Mouse (Mus musculus): ENCODE measurements around the gene Phf11d. TPM values are rescaled to one million over a fixed set of nuclear protein-coding genes. Genes with fewer than 3 reads are reported as not detected.
A peak's percentile ranks its signal among the peaks of the same experiment; 100 is the strongest.
"Not testable (repeated sequence)": the region's sequence is repeated elsewhere in the genome, so short reads cannot be mapped to it uniquely, and the experiment has no call there.

The Phf11d gene
- polyA plus RNA-seq, 1 experiment from 2014 or later: 0.91 TPM

DNA sequence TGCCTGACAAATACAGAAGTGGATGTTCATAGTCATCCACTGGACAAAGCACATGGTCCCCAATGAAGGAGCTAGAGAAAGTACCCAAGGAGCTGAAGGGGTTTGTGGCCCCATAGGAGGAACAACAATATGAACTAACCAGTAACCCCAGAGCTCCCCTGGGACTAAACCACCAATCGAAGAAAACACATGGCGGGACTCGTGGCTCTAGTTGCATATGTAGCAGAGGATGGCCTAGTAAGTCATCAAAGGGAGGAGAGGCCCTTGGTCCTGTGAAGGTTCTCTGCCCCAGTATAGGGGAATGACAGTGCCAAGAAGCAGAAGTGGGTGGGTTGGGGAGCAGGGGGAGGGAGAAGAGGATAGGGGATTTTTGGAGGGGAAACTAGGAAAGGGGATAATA lies 29.2 kb downstream of the Phf11d start:
- H3K27ac ChIP-seq (ENCODE audit: low read length); H3K4me1 ChIP-seq (ENCODE audit: insufficient read depth, low read length); H3K4me3 ChIP-seq (ENCODE audit: low read length); H3K27me3 ChIP-seq (ENCODE audit: insufficient read depth, low read length); H3K36me3 ChIP-seq (ENCODE audit: insufficient read depth, low read length); H3K9ac ChIP-seq (replicated peaks; ENCODE audit: low read length); H3K4me2 ChIP-seq (replicated peaks; ENCODE audit: low read depth, low read length); ATAC-seq (ENCODE audit: low FRiP score, low TSS enrichment); H3K9me3 ChIP-seq (ENCODE audit: low read length): not testable (repeated sequence)
- 80% methylated on average over 3 of the region's 3 CpGs for WGBS

DNA sequence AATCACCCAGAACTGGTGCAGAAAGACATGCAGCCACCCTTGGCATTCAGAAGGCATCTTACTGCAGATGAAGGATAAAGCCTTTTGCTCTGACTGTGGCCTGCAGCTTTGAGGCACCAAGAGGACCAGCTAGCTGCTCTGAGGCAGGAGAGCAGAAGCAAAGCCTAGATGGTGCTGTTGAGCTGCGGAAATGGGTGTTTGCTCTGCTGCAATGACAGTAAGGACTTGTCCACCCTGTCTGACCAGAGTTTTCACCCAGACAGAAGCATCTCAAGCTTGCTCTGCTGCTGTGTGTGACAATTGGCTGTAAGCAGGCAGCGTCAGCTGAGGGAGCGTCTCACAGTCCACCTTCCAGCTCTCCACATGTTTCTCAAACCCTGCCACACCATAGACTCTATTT lies 34.8 kb downstream of the Phf11d start:
- not testable (repeated sequence) for H3K4me3 ChIP-seq (ENCODE audit: low read length)
- WGBS: 43% methylated on average over 3 of the region's 3 CpGs

DNA sequence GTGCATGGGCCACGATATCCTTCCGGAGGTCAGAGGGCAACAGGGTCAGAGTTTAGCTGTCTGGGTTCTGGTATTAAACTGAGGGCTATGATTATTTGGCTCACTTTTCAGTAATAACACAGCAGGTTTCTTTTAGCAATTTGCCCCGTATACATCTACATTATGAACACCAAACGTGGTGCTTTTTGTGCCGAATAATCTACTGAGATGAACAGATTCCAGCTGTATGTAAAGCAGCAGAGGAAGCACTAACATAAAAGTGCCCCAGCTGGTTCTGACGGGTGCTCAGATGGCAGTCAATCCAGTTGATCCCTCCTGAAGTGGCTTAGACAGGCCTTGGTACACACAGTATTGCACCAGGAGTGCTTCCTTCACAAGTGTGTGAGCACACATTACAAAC lies 45.3 kb downstream of the Phf11d start:
- H3K27me3 ChIP-seq (ENCODE audit: insufficient read depth, low read length); H3K27ac ChIP-seq (ENCODE audit: low read length); ATAC-seq (ENCODE audit: low FRiP score, low TSS enrichment); H3K4me2 ChIP-seq (replicated peaks; ENCODE audit: low read depth, low read length); H3K9ac ChIP-seq (replicated peaks; ENCODE audit: low read length); H3K4me1 ChIP-seq (ENCODE audit: insufficient read depth, low read length); H3K36me3 ChIP-seq (ENCODE audit: insufficient read depth, low read length); H3K4me3 ChIP-seq (ENCODE audit: low read length); H3K9me3 ChIP-seq (ENCODE audit: low read length): not testable (repeated sequence)
- WGBS: 86% methylated on average over 6 of the region's 6 CpGs

More for the DNA sequence above, 34.8 kb downstream of the Phf11d start:
- not testable (repeated sequence) for H3K27ac ChIP-seq (ENCODE audit: low read length); H3K27me3 ChIP-seq (ENCODE audit: insufficient read depth, low read length); H3K4me1 ChIP-seq (ENCODE audit: insufficient read depth, low read length); H3K4me2 ChIP-seq (replicated peaks; ENCODE audit: low read depth, low read length); H3K9me3 ChIP-seq (ENCODE audit: low read length); H3K36me3 ChIP-seq (ENCODE audit: insufficient read depth, low read length); H3K9ac ChIP-seq (replicated peaks; ENCODE audit: low read length)
- peak; percentile 54; the same call in 1 of the 2 replicates for ATAC-seq (ENCODE audit: low FRiP score, low TSS enrichment)

DNA sequence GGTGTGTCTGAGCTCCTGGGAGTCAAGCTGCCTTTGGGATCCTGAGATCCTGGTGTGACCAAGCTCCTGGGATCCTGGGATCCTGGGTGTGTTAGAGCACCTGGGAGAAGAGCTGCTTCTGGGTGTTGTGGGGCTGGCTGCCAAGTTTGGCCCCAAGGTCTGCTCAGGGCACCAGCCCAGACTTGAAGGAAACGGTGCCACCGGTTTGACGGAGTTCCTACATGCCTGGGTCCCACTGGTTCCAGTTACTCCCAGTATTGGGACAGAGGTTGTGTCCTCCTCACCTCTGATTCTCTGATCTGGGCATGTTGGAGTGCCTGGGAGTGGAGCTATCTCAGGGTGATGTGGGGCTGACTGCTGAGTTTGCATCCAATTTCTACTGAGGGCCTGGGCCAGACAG lies 46.2 kb downstream of the Phf11d start:
- not testable (repeated sequence) for H3K36me3 ChIP-seq (ENCODE audit: insufficient read depth, low read length); H3K9me3 ChIP-seq (ENCODE audit: low read length); ATAC-seq (ENCODE audit: low FRiP score, low TSS enrichment); H3K27ac ChIP-seq (ENCODE audit: low read length); H3K27me3 ChIP-seq (ENCODE audit: insufficient read depth, low read length); H3K4me3 ChIP-seq (ENCODE audit: low read length); H3K9ac ChIP-seq (replicated peaks; ENCODE audit: low read length); H3K4me1 ChIP-seq (ENCODE audit: insufficient read depth, low read length); H3K4me2 ChIP-seq (replicated peaks; ENCODE audit: low read depth, low read length)
- 84% methylated on average over 3 of the region's 3 CpGs for WGBS

Other genes starting within 250 kb of the Phf11d start
- not detected in 2 replicates for gene 1700129C05Rik, start 222.6 kb downstream of the Phf11d start, polyA plus RNA-seq (2015; fragmentation: Nextera tagmentation; extraction: Ambion mirVana)
- gene Gm5142, start 186.7 kb downstream of the Phf11d start, polyA plus RNA-seq (2015; fragmentation: Nextera tagmentation; extraction: Ambion mirVana): not detected in 2 replicates
- 64.2 and 65.0 TPM in 2 replicates for gene Rcbtb1, start 164.3 kb downstream of the Phf11d start, polyA plus RNA-seq (2015; fragmentation: Nextera tagmentation; extraction: Ambion mirVana)
- gene Gm6904, start 105.3 kb downstream of the Phf11d start, polyA plus RNA-seq (2015; fragmentation: Nextera tagmentation; extraction: Ambion mirVana): not detected in 2 replicates
- gene Phf11a, start 67.9 kb downstream of the Phf11d start, polyA plus RNA-seq (2015; fragmentation: Nextera tagmentation; extraction: Ambion mirVana): 0.11 TPM in 1 of 2 replicates, not detected in the other
- gene Phf11b, start 24.1 kb downstream of the Phf11d start, polyA plus RNA-seq (2015; fragmentation: Nextera tagmentation; extraction: Ambion mirVana): 0.51 and 1.2 TPM in 2 replicates
- gene Phf11c, start 29.9 kb upstream of the Phf11d start, polyA plus RNA-seq (2015; fragmentation: Nextera tagmentation; extraction: Ambion mirVana): 0.50 and 0.74 TPM in 2 replicates
- gene Setdb2, start 75.4 kb upstream of the Phf11d start, polyA plus RNA-seq (2015; fragmentation: Nextera tagmentation; extraction: Ambion mirVana): 10.2 and 10.7 TPM in 2 replicates
- 43.6 and 43.7 TPM in 2 replicates for gene Cab39l, start 75.5 kb upstream of the Phf11d start, polyA plus RNA-seq (2015; fragmentation: Nextera tagmentation; extraction: Ambion mirVana)
- 38.9 and 41.7 TPM in 2 replicates for gene Cdadc1, start 232.5 kb upstream of the Phf11d start, polyA plus RNA-seq (2015; fragmentation: Nextera tagmentation; extraction: Ambion mirVana)

All from kidney, embryonic 16.5 days (tissue).